Mouse (Mus musculus) lung, embryonic 16.5 days (tissue): ENCODE data around the gene Cgn. TPM values are rescaled to one million over a fixed set of nuclear protein-coding genes. Genes with fewer than 3 reads are reported as not detected.

ENCODE experiments used
- ATAC-seq: fragments of 200-750 bp; cut with Nextera tagmentation; 2 replicates; pipeline ENCODE4 v1.8.0; 2017; ENCODE audit warnings: low read depth, mild to moderate bottlenecking, moderate library complexity
- H3K27ac ChIP-seq: fragments of 300-500 bp; sonication (generic); 2 replicates; pipeline ENCODE4 v1.5.1; 2014; ENCODE audit warnings: mild to moderate bottlenecking, control low read depth, low read length
- H3K27me3 ChIP-seq: fragments of 300-500 bp; sonication (generic); 2 replicates; pipeline ENCODE4 v1.6.1; 2014; ENCODE audit warnings: low read depth, low read length, mixed read lengths; ENCODE audit not compliant: control insufficient read depth, insufficient read depth
- H3K36me3 ChIP-seq: fragments of 300-500 bp; sonication (generic); 2 replicates; pipeline ENCODE4 v1.6.1; 2014; ENCODE audit warnings: low read length; ENCODE audit not compliant: control insufficient read depth, insufficient read depth
- H3K4me1 ChIP-seq: fragments of 300-500 bp; sonication (generic); replicated peaks from 2 replicates; pipeline ENCODE4 v1.6.1; 2014; ENCODE audit warnings: low read length, mixed read lengths; ENCODE audit not compliant: control insufficient read depth, insufficient read depth
- H3K4me2 ChIP-seq: fragments of 300-500 bp; sonication (generic); 2 replicates; pipeline ENCODE4 v1.6.1; 2014; ENCODE audit warnings: low read depth, low read length, control low read depth
- H3K4me3 ChIP-seq: fragments of 300-500 bp; sonication (generic); 2 replicates; pipeline ENCODE4 v1.5.1; 2014; ENCODE audit warnings: mild to moderate bottlenecking, low read length, control low read depth
- H3K9ac ChIP-seq: fragments of 300-500 bp; sonication (generic); 2 replicates; pipeline ENCODE4 v1.6.1; 2014; ENCODE audit warnings: low read length, control low read depth
- H3K9me3 ChIP-seq: fragments of 300-500 bp; sonication (generic); 2 replicates; pipeline ENCODE4 v1.6.1; 2016; ENCODE audit warnings: low read length; ENCODE audit not compliant: control insufficient read depth
- WGBS: fragments of 180-500 bp; shearing (Covaris S2); extraction: QIAGEN DNeasy Blood & Tissue Kit; methylation state at CpG from one replicate; pipeline ENCODE4 v1.1.7; 2014; 5-methylcytosine and 5-hydroxymethylcytosine counted together
- polyA plus RNA-seq: library from polyadenylated mRNA; unstranded; fragments of >200 nt; fragmentation: Nextera tagmentation; extraction: Ambion mirVana; gene quantifications from 2 replicates; pipeline ENCODE4 v1.2.1, GENCODE M21; 2015

Cgn gene
- polyA plus RNA-seq, 1 experiment from 2014 or later: 33.6 TPM

DNA sequence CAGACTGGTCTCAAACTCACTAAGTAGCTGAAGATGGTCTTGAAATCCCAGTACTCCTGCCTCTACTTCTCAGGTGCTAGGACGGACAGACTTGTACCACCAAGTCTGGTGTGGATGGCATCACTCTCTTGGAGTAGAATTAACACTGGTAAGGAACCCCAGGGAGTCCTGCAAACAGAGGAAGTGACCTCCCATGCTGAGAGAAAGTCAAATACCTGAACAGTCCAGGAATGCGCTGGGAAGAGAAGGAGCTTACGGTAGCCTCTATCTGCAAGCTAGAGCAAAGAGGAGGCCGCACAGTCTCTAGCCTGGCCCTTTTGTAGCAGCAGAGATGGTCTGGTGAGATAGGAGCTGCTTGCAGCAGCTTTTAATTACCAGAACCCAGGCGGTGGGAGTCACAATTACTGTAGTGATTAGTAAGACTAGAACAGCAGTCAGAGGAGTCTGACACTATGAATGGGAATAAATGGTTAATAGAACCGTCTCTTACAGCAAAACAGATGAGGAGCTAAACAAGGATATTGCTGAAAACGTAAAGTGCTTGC is 9.4 kb upstream of the Cgn start:
- 41% methylated on average over 7 of the region's 7 CpGs for WGBS
- ATAC-seq: peak; percentile 59; the same call in 1 of the 2 replicates
- Histone ChIP-seq H3K4me1 (no peaks in the 10 kb centered on the region), H3K9ac (no peak overlapping the region), H3K4me2 (no peak overlapping the region), H3K36me3 (no peaks in the 10 kb centered on the region), H3K27me3 (no peaks in the 10 kb centered on the region), H3K27ac (no peak overlapping the region), H3K4me3 (no peak overlapping the region), H3K9me3 (no peaks in the 10 kb centered on the region)

DNA sequence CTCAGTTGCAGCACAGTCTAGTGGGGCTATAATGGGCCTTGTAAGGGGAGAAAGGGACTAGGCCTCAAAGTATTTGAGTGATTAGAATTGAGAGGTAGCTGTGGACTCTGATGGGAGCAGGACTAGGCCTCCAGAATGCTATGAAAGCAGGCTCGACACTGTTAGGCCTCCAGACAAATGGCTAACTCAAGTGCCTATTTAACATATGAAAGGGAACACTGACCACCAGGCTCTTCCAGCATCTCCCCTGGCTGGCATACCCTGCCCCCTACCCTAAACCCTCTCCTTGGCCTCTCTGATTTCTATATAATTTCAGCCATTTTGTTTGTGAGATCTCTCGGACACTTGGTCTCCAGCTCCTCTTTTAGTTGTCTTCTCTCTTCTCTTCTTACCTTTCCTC is 8.1 kb upstream of the Cgn start:
- WGBS: 73% methylated on average over 2 of the region's 2 CpGs
- Histone ChIP-seq H3K4me2 (no peak overlapping the region), H3K9ac (no peak overlapping the region), H3K4me3 (no peak overlapping the region), H3K9me3 (no peaks in the 10 kb centered on the region), H3K36me3 (no peaks in the 10 kb centered on the region), H3K4me1 (no peaks in the 10 kb centered on the region), H3K27ac (no peak overlapping the region), H3K27me3 (no peaks in the 10 kb centered on the region)
- no peak for ATAC-seq

- no peak for ATAC-seq
- Histone ChIP-seq H3K27me3 (no peaks in the 10 kb centered on the region), H3K4me2 (no peak overlapping the region), H3K9me3 (no peaks in the 10 kb centered on the region), H3K27ac (no peak overlapping the region), H3K4me1 (no peaks in the 10 kb centered on the region), H3K9ac (no peak overlapping the region), H3K36me3 (no peaks in the 10 kb centered on the region), H3K4me3 (no peak overlapping the region)
- WGBS: 47% methylated on average over 2 of the region's 2 CpGs
Measured at GRCm38 (mm10) chr3:94793672-94794071, 7.4 kb upstream of the Cgn start.

- WGBS: 73% methylated on average over 2 of the region's 2 CpGs
- no peaks in the 10 kb centered on the region for H3K36me3 ChIP-seq
Measured at GRCm38 (mm10) chr3:94792258-94792657, 6.0 kb upstream of the Cgn start.

GRCm38 (mm10) chr3:94789516-94789915 is 3.2 kb upstream of the Cgn start:
- 60% methylated on average over 2 of the region's 2 CpGs for WGBS

More at GRCm38 (mm10) chr3:94792258-94792657, 6.0 kb upstream of the Cgn start:
- Histone ChIP-seq H3K4me2 (no peak overlapping the region), H3K9ac (no peak overlapping the region), H3K9me3 (no peaks in the 10 kb centered on the region), H3K27me3 (no peaks in the 10 kb centered on the region), H3K4me1 (no peaks in the 10 kb centered on the region), H3K27ac (no peak overlapping the region), H3K4me3 (no peak overlapping the region)
- ATAC-seq: no peak

GRCm38 (mm10) chr3:94789071-94789470 is 2.8 kb upstream of the Cgn start:
- ATAC-seq: no peak
- Histone ChIP-seq H3K27ac (no peak overlapping the region), H3K27me3 (peaks cover 8% of the 10 kb centered on the region), H3K4me1 (0 out of 2 replicates have a peak, but pooled peaks cover 3% of the 10 kb centered on the region), H3K9me3 (no peaks in the 10 kb centered on the region), H3K9ac (no peak overlapping the region), H3K4me2 (no peak overlapping the region), H3K4me3 (no peak overlapping the region), H3K36me3 (no peaks in the 10 kb centered on the region)
- 92% methylated on average over 1 of the region's 1 CpGs for WGBS

More at GRCm38 (mm10) chr3:94789516-94789915, 3.2 kb upstream of the Cgn start:
- no peaks in the 10 kb centered on the region for H3K9me3 ChIP-seq
- H3K9ac ChIP-seq: no peak overlapping the region
- no peak for ATAC-seq
- H3K27ac ChIP-seq: no peak overlapping the region
- peaks cover 8% of the 10 kb centered on the region for H3K27me3 ChIP-seq
- no peak overlapping the region for H3K4me3 ChIP-seq
- 0 out of 2 replicates have a peak, but pooled peaks cover 3% of the 10 kb centered on the region for H3K4me1 ChIP-seq
- no peak overlapping the region for H3K4me2 ChIP-seq
- no peaks in the 10 kb centered on the region for H3K36me3 ChIP-seq

DNA sequence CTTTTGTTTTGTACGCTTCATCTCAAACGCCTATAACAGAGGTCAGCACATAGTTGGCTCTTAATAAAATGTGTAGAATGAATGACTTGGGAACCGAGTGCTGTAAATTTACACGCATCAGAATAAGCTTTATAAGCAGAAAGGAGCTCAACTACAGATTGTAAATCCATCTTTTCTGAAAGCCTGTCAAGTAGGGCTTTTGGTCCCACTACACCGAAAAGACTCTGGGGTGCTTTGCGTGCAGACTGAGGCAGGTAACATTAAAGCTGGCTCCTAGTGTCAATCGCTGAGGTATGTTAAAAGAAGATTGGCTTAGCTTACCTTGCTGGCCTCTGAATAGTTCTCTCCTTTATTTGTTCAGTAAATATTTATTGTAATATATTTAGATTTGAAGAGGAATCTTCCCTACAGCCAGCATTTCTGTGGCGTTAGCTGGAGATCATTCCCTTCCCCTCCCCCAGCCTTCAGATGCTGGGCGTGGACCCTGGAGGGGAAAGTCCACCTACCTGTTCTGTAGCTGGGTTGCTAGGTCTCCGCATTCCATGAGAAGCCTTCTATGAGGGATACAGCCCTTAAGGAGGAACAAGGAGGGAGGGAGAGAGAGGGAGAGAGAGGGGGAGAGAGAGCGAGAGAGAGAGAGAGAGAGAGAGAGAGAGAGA is 959 bp upstream of the Cgn start:
- H3K9me3 ChIP-seq: no peaks in the 10 kb centered on the region
- 0 out of 2 replicates have a peak, but pooled peaks cover 3% of the 10 kb centered on the region for H3K4me1 ChIP-seq
- peak overlapping the region; percentile 53 for H3K4me3 ChIP-seq
- no peaks in the 10 kb centered on the region for H3K36me3 ChIP-seq
- peak overlapping the region; percentile 40 for H3K27ac ChIP-seq
- peaks cover 8% of the 10 kb centered on the region for H3K27me3 ChIP-seq
- peak overlapping the region; percentile 85 for H3K4me2 ChIP-seq
- no peak for ATAC-seq
- WGBS: 2% methylated on average over 10 of the region's 11 CpGs
- peak overlapping the region; percentile 20 for H3K9ac ChIP-seq

DNA sequence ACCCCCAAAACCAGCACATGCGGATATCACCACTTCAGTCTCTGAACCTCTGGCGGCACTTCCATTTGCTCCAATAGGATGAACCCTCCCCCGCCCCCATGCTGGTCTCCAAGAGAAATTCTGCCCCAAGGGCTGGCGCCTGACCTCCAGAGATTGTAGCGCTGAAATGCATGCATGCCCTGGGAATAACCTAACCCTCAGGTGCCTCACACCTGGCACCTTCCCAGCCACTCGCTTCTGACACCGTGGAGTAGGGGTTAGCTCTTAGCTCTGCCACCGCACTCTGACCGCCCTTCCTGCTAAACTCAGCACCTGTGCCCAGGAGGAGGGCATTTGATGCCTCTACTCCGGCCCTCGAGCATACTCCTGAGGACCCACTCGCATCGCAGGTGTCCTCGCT is 334 bp downstream of the Cgn start:
- Histone ChIP-seq H3K36me3 (no peaks in the 10 kb centered on the region), H3K4me3 (peak overlapping the region; percentile 53), H3K4me1 (0 out of 2 replicates have a peak, but pooled peaks cover 5% of the 10 kb centered on the region), H3K4me2 (peak overlapping the region; percentile 85), H3K9me3 (no peaks in the 10 kb centered on the region), H3K27ac (peak overlapping the region; percentile 53; the same call in 1 of the 2 replicates), H3K27me3 (peaks cover 8% of the 10 kb centered on the region), H3K9ac (peak overlapping the region; percentile 67)
- 0% methylated on average over 14 of the region's 14 CpGs for WGBS
- ATAC-seq: peak; percentile 32

GRCm38 (mm10) chr3:94784171-94784701 is 2.1 kb downstream of the Cgn start:
- peak overlapping the region; percentile 96 for H3K27ac ChIP-seq
- H3K4me1 ChIP-seq: 0 out of 2 replicates have a peak, but pooled peaks cover 5% of the 10 kb centered on the region
- ATAC-seq: peak; percentile 57
- H3K27me3 ChIP-seq: peaks cover 8% of the 10 kb centered on the region
- H3K4me3 ChIP-seq: peak overlapping the region; percentile 9
- H3K4me2 ChIP-seq: peak overlapping the region; percentile 85
- H3K9ac ChIP-seq: 0 out of 2 replicates have a peak overlapping the region, but pooled peaks have one; percentile 27
- H3K9me3 ChIP-seq: no peaks in the 10 kb centered on the region
- WGBS: 34% methylated on average over 5 of the region's 5 CpGs
- H3K36me3 ChIP-seq: no peaks in the 10 kb centered on the region
